Mouse (Mus musculus) spleen, adult 2 months (tissue): ENCODE data around the gene Fam217a.

ENCODE experiments used
- CTCF ChIP-seq: fragments of 200-500 bp; IDR thresholded peaks from 2 replicates; pipeline ENCODE4 v1.5.1; 2011; ENCODE audit warnings: mild to moderate bottlenecking, inconsistent platforms; ENCODE audit not compliant: insufficient read depth, insufficient read length, insufficient replicate concordance; ENCODE audit errors: extremely low read depth
- POLR2A ChIP-seq: fragments of 200-500 bp; IDR thresholded peaks from 2 replicates; pipeline ENCODE4 v1.6.1; 2011; ENCODE audit warnings: low read depth, low read length, inconsistent platforms

DNA sequence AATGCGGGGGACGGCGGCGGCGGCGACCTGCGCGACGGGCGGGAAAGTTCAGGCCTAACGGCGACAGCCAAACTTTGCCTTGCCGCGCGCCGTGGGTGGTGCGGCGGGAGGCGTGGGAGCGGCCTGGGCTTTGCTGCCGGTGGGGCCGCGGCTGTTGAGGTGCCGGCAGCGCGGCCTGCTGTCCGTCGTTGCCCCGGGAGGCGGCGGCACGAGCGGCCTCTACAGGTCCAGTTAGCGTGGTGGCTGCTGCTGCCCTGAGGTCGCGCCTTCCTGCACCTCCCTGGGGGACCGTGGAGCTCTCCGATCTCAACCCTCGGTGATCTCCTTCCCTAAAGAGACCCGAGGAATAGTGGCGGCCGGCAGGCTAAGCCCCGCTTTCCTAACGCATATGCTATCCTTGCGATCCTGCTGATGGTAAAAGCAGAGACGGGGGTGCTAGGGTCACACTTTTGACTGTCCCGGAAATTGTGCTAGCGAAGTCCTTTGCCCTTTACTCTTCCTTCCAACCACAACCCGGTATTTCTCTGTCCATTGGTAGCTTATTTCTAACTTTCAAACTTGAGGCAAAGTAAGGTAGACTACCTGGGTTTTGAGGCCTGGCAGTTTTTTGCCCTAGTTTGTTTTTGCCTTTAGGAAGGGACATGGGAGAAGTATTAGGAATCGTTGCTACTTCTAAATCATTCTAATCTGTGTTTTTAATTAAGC lies 48.2 kb downstream of the Fam217a start:
- no peak; the same call in 1 of the 2 replicates for TF ChIP-seq POLR2A
- TF ChIP-seq CTCF = peak; percentile 8; the same call in 1 of the 2 replicates
